Mouse (Mus musculus) thymus, postnatal 4 days (tissue): ENCODE data around the gene Ssu72.
A peak's percentile ranks its signal among the peaks of the same experiment; 100 is the strongest.
"Not testable (repeated sequence)": the region's sequence is repeated elsewhere in the genome, so short reads cannot be mapped to it uniquely, and the experiment has no call there.

Experiments used
- DNase-seq: peaks from one replicate; pipeline ENCODE4 v3.0.0; 2021

Gene Ssu72

DNA sequence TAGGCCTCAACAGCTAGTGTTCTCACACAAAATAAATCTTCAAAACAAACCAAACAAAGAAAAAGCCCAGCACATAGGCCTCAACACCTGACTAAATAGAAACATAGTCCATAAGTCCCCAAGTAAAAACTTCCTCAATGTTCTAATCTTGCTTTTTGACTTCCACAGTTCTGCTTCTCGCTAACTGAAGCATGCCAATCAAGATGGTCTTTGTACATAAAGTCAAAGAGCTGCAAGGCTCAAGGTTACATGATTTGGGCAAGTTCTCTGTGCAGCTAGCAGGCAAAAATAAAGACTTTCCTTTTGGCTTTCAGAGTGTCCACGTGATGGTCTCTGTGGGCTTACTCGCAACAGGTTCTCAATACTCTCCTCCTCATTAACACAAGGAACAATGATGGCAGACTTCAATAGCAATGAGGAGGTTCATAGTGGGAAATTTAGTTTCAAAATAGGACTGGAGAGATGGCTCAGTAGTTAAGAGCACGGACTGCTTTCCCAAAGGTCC, 1.1 kb upstream of the Ssu72 start:
- no peak for DNase-seq

GRCm38 (mm10) chr4:155705592-155705929, 961 bp downstream of the Ssu72 start:
- DNase-seq = no peak

DNA sequence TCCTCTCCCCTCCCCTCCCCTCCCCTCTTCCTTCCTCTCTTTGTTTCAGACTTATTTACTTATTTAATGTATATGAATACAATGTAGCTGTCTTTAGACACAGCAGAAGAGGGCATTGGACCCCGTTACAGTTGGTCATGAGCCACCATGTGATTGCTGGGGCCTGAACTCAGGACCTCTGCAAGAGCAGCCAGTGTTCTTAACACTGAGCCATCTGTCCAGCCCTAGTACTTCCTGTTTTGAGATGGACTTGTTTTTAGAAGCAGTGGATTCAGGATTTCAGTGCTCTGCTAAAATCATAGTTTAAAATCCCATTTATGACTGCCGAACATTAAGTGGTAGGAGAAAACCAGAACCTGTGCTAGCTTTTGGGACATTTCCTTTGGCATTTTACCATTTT, 4.0 kb downstream of the Ssu72 start:
- DNase-seq = no peak

DNA sequence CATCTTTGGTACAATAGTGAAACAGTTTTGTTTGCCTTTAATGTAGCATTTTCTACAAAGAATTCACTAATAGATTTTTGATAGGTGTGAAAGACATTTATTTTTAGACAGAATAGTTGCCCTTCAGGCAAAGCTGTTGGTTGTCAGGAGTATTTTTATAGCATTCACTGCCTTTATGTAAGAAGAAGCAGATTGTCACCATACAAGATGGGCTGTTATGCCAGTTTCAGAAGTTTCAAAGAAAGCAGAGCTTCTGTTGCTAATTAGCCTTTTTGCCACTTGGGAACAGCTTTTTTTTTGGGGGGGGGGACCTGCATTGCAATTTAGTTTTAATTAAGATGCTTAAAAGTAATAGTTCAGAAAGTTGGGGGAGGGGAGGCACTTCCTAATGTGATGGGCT, 4.4 kb downstream of the Ssu72 start:
- DNase-seq = no peak

DNA sequence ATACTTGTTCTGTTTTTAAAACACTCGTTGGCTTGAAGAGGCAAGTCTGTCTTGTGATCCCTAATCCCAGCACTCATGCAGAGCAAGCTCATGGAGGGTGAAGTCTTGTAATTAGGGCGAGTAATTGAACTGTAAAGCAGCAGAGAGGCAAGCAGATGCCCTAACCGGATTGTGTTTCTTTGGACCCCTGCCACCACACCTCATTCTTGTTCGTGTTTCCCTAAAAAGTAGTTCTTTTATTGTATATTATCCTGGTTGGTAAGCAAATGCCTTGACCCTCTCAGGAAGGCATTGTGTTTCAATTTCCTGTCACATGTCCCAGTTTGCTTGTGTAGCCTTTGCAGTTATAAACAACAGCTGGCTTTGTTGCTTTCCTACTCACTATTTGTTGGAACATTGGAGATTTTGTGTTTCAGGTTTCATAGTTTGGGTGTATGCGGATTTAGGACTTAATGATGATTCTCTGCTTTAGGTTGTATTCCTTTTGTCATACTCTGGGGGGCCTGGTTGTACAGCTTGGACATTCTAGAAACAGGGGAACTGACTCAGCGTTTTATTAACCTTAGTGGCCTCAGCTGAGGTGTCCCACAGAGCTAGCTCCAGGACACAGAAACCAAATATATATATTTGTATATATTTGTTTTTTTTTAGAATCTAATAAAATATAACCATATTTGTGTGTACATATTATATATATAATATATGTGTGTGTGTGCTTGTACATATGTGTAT, 6.1 kb downstream of the Ssu72 start:
- no peak for DNase-seq

GRCm38 (mm10) chr4:155721668-155722083, 17.1 kb downstream of the Ssu72 start:
- DNase-seq = peak; percentile 35

DNA sequence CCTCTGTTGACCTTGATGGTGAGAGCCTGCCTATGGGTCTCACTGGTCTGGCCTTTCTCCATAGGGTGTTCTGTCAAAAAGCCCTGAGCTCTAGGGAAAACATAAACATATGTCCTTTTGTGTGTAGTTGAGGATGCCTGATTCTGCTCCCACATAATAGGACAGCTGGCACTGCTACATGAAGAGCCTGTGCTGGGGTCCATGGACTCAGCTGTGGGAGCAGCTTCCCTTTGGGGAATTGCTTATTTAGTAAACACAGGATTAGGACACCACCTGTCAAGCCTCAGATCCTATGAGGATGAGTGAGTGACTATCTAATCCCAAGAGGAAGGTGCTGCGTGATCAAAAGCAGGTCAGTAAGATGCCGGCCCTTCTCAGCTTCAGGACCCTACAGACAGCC, 23.4 kb downstream of the Ssu72 start:
- DNase-seq = no peak

- DNase-seq = no peak
Measured at GRCm38 (mm10) chr4:155733267-155733666, 28.7 kb downstream of the Ssu72 start.

DNA sequence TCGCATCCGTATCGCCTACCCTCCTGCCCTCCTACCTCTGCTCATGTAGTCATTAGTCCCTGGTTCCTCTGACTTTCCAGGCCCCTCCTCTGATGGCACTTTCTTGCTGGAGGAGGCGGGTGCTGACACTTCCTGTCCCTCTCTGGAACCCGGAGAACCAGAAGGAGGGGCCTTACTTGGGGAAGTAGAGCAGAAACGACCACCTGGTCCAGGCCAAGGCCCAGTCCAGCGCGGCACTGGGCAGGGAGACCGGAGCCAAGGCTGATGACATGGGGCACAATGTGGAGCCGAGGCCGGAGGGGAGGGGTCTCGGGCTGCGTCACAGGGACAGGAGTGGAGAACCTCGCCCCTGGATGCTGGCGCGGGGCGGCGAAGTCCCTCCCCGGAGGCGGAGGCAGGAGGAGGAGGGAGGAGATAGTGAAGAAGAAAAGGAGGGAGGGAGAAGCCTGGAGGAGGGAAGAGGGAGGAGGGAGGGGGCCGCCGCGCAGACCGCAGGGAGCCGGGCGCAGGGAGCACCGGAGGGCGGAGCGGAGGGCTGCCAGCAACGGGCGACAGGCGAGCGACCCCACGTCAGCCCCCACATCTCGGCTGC, 29.8 kb downstream of the Ssu72 start, which contains the start of gene Tmem240:
Tmem240 (plus strand) TSS at position 451 of the 592 bp plus-strand sequence.
- DNase-seq = peak; percentile 84

DNA sequence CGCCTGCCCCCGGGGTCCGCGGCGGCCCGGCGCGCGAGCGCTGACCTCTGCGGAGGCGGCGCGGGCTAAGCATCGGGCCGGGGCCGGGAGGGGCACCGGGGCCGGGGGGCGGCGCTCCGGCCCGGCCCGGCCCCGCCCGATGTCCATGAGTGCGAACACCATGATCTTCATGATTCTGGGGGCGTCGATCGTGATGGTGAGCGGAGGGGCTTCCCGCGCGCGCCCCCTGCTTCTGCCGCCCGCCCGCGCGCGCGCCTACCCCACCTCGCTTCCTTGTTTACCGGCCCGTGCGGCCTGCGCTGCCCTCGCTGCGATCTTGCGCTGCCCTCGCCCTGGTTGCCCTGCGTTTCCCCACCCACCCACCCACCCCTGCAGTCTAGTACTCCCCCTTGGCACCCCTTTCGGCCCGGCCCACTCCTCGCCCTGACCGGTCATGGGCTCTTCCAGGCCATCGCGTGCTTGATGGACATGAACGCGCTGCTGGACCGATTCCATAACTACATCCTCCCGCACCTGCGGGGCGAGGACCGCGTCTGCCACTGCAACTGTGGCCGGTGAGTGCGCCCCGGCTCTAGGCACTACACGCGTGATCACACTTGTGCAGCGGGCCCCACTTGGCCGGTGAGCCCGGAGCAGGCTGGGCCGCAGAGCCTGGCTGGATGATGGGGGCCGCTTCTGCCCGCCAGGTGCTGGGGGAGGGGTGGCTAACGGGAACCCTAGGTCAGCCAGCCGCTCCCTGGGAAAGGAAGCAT, 30.5 kb downstream of the Ssu72 start:
- peak; percentile 80 for DNase-seq

DNA sequence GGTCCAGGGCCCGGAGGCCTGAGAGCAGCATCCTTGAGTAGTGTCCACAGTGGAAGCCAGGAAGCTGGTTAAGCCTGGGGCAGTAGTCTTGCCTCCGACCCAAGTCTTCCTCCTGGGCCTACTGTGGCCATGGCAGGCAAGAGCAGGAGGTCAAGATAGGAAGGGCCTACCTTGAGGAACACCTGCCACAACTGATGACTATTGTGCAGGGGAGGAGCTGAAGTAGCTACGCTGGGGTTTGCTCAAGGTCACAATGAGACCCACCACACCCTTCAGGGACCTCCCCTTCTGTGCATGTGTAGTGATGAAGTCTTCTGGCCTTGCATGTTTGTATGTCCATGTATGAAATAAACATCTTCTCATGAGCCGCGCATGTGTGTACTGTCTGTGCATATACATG, 31.2 kb downstream of the Ssu72 start:
- DNase-seq = no peak

- no peak for DNase-seq
Measured at GRCm38 (mm10) chr4:155736421-155736820, 31.8 kb downstream of the Ssu72 start.

DNA sequence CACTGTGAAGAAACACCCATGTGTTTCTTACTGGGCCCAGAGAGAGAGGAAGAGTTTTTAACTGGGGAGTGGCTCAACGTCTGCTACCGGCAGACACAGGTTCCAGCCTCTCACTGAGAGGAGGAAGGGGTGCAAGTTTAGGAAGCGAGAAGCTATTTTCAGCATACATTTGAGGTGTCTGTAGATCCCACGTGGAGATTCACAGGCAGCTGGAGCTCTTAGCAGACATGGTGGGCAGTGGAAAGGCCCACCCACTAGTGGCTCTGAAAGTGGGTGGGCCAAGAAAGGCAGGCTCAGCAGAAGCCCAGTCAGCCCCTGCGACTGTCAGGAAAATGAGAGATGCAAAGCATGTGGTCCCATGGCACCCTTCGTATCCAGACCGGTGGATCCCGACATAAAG, 33.7 kb downstream of the Ssu72 start:
- no peak for DNase-seq

DNA sequence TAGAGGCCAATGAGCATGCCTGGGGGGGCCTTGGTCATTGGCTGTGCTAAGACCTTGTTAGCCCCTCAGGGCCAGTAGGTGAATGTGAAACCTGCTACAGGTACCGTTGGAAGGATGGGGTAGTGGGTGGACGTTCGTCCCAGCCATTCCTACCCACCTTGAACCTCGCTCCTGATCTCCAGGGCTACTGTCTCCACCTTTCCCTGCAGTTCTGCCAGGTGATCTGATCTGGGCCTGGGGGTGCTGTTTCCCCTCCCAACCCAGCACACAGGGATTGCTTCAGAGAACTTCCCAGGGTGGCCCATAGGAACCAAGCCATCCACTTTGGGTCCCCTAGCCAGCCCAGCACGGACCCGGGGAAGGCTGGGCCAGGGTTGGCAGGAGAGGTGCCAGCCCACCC, 34.6 kb downstream of the Ssu72 start:
- DNase-seq = no peak

DNA sequence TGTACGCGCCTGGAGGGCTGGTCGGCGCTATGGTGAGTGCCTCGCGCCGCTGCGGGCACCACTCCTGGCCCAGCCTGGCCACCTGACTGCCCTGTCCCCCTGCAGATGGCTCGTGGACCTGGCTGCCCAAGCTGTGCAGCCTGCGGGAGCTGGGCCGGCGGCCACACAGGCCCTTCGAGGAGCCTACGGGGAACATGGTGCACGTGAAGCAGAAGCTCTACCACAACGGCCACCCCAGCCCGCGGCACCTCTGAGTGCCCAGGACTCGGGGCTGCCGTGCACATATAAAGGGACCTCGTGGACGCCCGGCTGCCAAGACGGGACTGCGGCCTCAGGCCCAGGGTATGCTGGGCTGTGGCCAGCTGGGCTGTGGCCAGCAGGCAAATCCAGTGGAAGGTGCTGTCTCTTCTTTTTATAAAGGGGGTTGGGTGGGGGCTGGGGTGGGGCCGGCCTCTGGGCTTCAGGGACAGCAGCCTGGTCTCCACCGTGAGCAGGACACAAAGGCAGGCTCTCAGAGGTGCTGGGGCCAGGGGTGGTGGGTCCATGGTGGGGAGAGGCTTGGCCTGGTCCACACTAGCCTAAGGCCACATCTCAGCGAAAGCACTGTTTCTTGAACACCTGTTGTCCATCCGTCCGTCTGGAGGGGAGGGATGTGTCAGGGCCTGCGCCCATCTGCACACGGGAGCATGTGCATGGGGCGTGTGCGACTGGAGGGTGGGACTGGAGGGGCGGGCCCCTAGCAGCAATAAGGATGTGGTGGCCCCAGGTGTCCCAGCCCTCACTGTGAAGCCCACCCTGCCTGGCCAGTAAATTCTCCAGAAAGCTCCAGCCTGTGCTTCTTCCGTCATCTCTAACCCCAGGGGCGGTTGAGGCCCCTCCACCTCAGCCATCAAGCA, 35.4 kb downstream of the Ssu72 start:
- DNase-seq = no peak

- not testable (repeated sequence) for DNase-seq
Measured at GRCm38 (mm10) chr4:155740681-155741080, 36.1 kb downstream of the Ssu72 start.

GRCm38 (mm10) chr4:155742684-155743083, 38.1 kb downstream of the Ssu72 start:
- DNase-seq = no peak

- DNase-seq = no peak
Measured at GRCm38 (mm10) chr4:155744474-155744873, 39.9 kb downstream of the Ssu72 start.

DNA sequence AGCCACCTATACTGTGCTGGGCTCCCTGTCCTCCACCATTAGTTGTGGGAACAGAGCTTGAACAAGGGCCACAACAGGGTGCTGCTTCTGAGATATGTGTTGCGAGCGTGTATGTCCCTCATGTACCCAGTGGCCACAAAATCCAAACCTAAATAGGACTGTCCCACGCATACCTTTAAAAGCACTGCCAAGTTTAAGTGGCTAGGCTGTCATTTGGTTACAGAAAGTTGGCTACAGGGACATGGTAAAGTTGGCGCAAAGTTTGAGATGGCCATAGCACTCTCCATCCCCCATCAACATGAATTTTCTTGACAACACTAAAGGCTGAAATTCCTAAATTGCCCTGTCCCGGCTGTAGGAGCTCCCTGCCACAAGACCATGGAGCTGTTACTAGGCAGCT, 40.5 kb downstream of the Ssu72 start:
- DNase-seq = no peak

GRCm38 (mm10) chr4:155746036-155746548, 41.5 kb downstream of the Ssu72 start:
- no peak for DNase-seq

- DNase-seq = no peak
Measured at GRCm38 (mm10) chr4:155746575-155747490, 42.2 kb downstream of the Ssu72 start.
